Mouse (Mus musculus): ENCODE data around the gene Krt82. TPM values are rescaled to one million over a fixed set of nuclear protein-coding genes. Genes with fewer than 3 reads are reported as not detected.
"Not testable (repeated sequence)": the region's sequence is repeated elsewhere in the genome, so short reads cannot be mapped to it uniquely, and the experiment has no call there.

Krt82 gene
- polyA plus RNA-seq, 1 experiment from 2014 or later: not detected

DNA sequence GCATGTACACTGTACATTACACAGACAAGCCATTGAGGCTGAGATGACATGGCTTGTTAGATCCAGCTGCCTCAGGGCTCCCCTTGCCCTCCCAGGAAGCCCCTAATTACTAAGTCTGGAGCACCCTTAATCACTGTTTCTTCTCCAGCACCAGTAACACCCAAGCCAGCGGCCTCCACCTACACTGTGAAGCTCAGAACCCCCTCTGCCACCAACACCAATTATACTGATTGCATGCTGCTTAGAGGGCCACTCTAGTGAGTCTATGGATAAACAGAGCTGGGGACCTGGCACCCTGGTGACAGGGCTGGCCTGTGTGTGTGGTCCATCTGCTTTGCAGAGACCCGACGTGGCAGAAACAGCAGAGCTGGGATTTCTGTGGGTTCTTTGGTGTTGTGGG lies 6.0 kb downstream of the Krt82 start:
- Histone ChIP-seq H3K36me3 (no peaks in the 10 kb centered on the region), H3K4me3 (no peak overlapping the region), H3K9me3 (no peaks in the 10 kb centered on the region), H3K27ac (no peak overlapping the region), H3K4me1 (replicated peaks) (peaks cover 31% of the 10 kb centered on the region), H3K27me3 (ENCODE audit: insufficient read depth, poor library complexity, severe bottlenecking) (peaks cover 6% of the 10 kb centered on the region; the same call in 1 of the 2 replicates)
- WGBS: 60% methylated on average over 3 of the region's 3 CpGs
- no peak for DNase-seq (ENCODE audit: low spot score)

DNA sequence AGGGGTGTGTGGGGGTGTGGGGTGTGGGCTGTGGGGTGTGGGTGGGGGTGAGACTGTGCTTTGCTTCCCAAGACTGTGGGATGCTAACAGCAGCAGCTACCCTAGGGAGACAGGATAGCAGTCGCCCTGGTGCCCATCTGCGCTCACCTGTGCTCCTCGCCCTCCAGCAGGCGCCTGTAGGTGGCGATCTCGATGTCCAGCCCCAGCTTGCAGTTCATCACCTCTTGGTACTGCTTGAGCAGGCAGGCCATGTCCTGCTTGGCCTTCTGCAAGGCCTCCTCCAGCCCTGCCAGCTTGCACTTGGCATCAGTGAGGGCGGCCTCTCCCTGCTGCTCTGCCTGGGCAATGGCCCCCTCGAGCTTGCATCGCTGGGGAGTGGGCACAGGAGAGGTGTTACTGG lies 7.9 kb downstream of the Krt82 start:
- Histone ChIP-seq H3K27ac (peak overlapping the region; percentile 45), H3K4me3 (no peak overlapping the region), H3K4me1 (replicated peaks) (peaks cover 31% of the 10 kb centered on the region), H3K36me3 (no peaks in the 10 kb centered on the region), H3K27me3 (ENCODE audit: insufficient read depth, poor library complexity, severe bottlenecking) (peaks cover 4% of the 10 kb centered on the region; the same call in 1 of the 2 replicates), H3K9me3 (no peaks in the 10 kb centered on the region)
- 63% methylated on average over 9 of the region's 9 CpGs for WGBS
- no peak for DNase-seq (ENCODE audit: low spot score)

DNA sequence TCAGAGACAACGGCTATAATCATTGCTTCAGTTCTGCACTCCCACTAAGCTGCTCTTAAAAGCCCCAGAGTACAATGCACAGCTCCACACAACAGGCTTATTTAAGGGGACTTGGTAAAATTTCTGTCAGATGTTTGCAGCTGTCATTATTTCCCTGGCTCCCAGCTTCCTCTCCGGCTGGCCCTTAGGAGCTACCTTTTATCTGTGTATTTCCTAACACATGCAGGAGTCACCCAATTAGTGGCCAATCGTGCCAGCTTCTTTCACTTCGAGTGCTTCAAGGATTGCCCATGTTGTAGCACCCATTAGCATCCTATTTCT lies 11.9 kb downstream of the Krt82 start:
- no peak overlapping the region for H3K27ac ChIP-seq

DNA sequence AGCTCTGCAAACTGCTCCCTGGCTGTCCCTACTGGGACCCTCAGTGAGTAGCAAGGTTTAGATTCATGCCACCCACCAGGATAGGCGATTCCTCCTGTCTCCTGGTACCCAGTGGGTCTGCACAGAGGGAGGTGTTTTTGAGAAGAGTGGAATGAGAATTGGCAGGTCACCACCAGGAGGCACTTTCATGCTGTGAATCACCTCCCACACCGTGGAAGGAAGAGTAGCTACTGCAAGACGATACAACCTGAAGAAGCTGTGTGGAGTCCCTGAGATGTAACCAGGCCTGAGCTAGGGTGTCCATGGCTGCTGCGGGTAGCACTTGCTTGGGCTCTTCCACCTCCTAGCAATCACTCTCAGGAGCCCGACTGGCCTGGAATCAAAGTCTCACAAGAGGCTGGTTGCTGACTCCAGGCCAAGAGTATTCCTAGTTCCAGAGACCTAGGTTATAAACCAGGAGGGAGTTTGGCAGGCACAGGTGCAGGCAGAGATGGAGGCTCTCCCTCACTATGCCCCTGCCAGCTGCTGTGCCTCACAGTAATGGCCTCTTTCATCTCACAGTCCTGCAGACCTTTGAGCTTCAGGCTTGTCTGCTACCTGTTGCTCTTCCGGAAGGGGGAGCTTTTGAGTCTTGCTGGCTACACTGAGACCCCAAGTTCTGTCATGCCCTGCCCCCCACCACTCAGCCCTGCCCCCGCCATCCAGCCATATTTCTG lies 12.4 kb downstream of the Krt82 start:
- 50% methylated on average over 7 of the region's 7 CpGs for WGBS
- Histone ChIP-seq H3K36me3 (no peaks in the 10 kb centered on the region), H3K27ac (no peak overlapping the region), H3K27me3 (ENCODE audit: insufficient read depth, poor library complexity, severe bottlenecking) (peaks cover 7% of the 10 kb centered on the region; the same call in 1 of the 2 replicates), H3K4me1 (replicated peaks) (peaks cover 32% of the 10 kb centered on the region), H3K9me3 (no peaks in the 10 kb centered on the region), H3K4me3 (no peak overlapping the region)
- DNase-seq (ENCODE audit: low spot score): no peak

More for the DNA sequence above, 11.9 kb downstream of the Krt82 start:
- Histone ChIP-seq H3K27me3 (ENCODE audit: insufficient read depth, poor library complexity, severe bottlenecking) (peaks cover 7% of the 10 kb centered on the region; the same call in 1 of the 2 replicates), H3K9me3 (no peaks in the 10 kb centered on the region), H3K4me3 (no peak overlapping the region), H3K4me1 (replicated peaks) (peaks cover 33% of the 10 kb centered on the region), H3K36me3 (no peaks in the 10 kb centered on the region)
- DNase-seq (ENCODE audit: low spot score): no peak
- 80% methylated on average over 4 of the region's 4 CpGs for WGBS

DNA sequence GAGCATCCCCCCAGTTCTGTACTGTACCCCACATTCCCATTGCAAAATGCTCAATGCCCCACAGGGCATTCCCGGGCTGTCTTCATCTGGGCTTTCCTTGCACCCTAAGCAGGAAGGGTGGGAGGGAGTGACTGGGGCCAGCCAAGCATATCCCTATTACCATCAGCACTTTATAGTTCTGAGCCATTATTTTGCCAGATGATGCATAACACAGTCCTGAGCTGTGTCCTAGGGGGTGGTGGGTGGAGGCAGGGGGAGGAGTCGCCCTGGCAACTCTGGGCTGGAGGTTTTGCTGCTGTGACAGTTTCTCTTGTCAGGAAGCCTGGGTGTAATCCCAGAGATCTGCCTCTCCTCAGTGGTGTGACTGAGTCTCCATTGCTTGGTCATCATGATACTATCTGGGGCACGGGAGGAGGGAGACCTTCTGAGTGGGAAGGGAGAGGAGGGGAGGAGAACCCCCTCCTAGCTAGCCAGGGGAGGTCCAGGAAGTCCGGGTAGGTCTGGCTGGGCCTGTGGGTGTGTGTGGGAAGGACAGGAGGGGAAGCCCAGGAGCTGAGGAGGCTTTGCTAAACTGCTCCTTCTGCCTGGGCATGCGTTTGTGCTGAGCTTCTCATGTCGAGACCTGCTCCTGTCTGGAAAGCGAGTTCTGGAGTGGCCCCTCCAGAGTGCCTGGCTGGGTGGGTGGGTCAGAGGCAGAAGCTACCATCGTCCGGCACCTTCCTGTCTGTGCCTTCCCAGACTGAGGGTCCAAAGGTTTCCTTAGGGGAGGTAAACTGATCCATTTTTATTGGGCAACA lies 14.2 kb downstream of the Krt82 start:
- Histone ChIP-seq H3K9me3 (no peaks in the 10 kb centered on the region), H3K27ac (peak overlapping the region; percentile 36; the same call in 1 of the 2 replicates), H3K36me3 (no peaks in the 10 kb centered on the region), H3K27me3 (ENCODE audit: insufficient read depth, poor library complexity, severe bottlenecking) (0 out of 2 replicates have a peak, but pooled peaks cover 3% of the 10 kb centered on the region), H3K4me3 (no peak overlapping the region), H3K4me1 (replicated peaks) (peaks cover 14% of the 10 kb centered on the region)
- WGBS: 63% methylated on average over 9 of the region's 9 CpGs
- DNase-seq (ENCODE audit: low spot score): no peak

DNA sequence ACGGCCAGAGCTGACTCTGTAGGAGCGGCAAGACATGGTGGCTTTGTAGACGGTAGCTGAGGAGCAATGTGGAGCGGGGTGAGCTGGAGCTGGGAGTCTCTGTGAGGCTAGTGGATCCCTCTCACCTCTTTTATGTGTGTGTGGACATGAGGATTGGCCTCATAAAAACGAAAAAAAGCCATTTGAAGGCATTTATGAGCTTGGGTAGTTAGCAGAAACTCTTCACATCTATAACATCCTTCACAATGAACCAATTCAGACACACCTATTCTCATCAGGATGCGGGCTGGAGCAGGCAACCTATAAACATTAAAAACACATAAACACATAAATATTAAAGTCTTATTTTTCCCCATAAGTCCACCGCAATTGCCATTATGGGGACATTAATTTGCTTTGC lies 17.7 kb downstream of the Krt82 start, which contains the start of gene Krt84:
Krt84 (minus strand) TSS at position 101 of the 400 bp plus-strand sequence.
- DNase-seq (ENCODE audit: low spot score): no peak
- 0 out of 2 replicates have a peak, but pooled peaks cover 3% of the 10 kb centered on the region for H3K27me3 ChIP-seq (ENCODE audit: insufficient read depth, poor library complexity, severe bottlenecking)
- H3K4me3 ChIP-seq: no peak within 1 kb of the TSS
- H3K9me3 ChIP-seq: no peaks in the 10 kb centered on the region
- no peaks in the 10 kb centered on the region for H3K36me3 ChIP-seq
- WGBS: 87% methylated on average over 7 of the region's 7 CpGs
- H3K4me1 ChIP-seq (replicated peaks): peaks cover 9% of the 10 kb centered on the region
- no peak within 1 kb of the TSS for H3K27ac ChIP-seq

DNA sequence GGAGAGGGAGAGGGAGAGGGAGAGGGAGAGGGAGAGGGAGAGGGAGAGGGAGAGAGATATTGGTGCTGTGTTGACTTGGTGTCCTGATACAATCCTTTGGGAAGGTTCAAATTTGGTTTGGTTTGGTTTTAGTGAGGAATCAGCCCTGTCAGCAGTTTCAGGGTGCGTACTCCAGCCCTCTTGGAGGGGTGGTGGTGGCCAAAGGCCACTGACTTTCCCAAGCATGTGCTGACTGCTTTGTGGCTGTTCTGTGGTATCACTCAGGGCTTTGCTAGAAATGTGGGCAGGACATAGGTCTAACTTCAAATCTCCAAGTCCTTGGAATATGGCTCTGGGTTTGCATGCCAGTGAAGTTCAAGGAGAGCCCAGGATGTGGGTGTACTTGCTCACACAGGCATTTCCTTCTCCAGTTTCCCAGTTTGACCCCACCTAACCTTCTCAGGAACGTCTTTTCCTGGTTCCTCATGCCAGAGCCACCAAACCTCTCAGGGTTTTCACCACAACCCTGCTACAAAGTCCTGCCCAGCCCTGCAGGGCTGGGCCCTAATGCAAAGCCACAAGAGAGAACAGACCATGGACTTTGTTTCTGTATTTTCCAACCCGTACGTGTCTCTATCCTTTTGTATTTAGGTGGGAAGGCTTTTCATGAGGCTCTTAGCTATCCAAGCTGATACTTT lies 27.8 kb downstream of the Krt82 start:
- Histone ChIP-seq H3K36me3 (no peaks in the 10 kb centered on the region), H3K4me1 (replicated peaks) (no peaks in the 10 kb centered on the region), H3K4me3 (no peak overlapping the region), H3K27ac (no peak overlapping the region), H3K27me3 (ENCODE audit: insufficient read depth, poor library complexity, severe bottlenecking) (no peaks in the 10 kb centered on the region; the same call in 1 of the 2 replicates), H3K9me3 (no peaks in the 10 kb centered on the region)
- WGBS: 73% methylated on average over 4 of the region's 4 CpGs
- DNase-seq (ENCODE audit: low spot score): no peak

DNA sequence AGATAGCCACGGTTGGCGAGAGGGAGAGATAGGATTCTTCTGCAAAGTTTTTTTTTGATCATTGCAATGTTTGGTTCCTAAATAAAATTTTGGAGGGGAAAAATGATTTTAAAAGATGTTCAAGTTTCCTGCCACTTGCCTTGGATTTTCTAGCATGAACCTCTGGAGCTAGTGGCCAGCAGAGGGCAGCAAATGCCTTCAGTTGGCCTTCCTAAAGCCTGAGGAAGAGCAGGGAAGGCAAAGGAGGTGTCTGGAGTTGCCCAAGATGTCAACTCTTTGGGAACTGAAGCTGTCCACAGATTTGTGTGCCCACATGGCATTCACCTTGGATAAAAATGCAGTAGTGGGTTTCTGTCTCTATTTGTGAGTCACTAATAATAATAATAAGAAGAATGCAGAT lies 30.7 kb downstream of the Krt82 start:
- DNase-seq (ENCODE audit: low spot score): peak; percentile 78
- no peaks in the 10 kb centered on the region for H3K36me3 ChIP-seq
- H3K27ac ChIP-seq: no peak overlapping the region
- H3K4me1 ChIP-seq (replicated peaks): no peaks in the 10 kb centered on the region
- H3K9me3 ChIP-seq: no peaks in the 10 kb centered on the region
- WGBS: 15% methylated on average over 2 of the region's 2 CpGs
- H3K27me3 ChIP-seq (ENCODE audit: insufficient read depth, poor library complexity, severe bottlenecking): no peaks in the 10 kb centered on the region; the same call in 1 of the 2 replicates
- no peak overlapping the region for H3K4me3 ChIP-seq

DNA sequence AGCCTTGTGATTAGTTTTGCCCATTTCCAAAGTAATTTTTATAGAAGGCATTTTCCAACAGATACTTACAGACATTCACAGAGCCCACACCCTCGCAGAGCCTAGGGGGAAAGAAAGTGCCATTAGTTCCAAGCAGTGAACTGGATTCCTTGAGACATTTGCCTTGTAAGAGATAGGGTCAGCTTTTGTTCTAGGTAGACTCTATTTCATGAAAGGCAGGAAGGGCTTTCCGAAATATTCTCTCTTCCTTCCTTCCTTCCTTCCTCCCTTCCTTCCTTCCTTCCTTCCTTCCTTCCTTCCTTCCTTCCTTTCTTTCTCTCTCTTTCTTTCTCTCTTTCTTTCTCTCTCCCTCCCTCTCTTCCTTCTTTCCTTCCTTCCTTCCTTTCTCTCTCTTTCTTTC lies 33.3 kb downstream of the Krt82 start, which contains the start of gene Gm49425:
Gm49425 (minus strand) TSS at position 101 of the 400 bp plus-strand sequence.
- not testable (repeated sequence) for H3K4me3 ChIP-seq; H3K27ac ChIP-seq; H3K4me1 ChIP-seq (replicated peaks); H3K36me3 ChIP-seq; H3K27me3 ChIP-seq (ENCODE audit: insufficient read depth, poor library complexity, severe bottlenecking); H3K9me3 ChIP-seq; DNase-seq (ENCODE audit: low spot score)
- 89% methylated on average over 2 of the region's 2 CpGs for WGBS

DNA sequence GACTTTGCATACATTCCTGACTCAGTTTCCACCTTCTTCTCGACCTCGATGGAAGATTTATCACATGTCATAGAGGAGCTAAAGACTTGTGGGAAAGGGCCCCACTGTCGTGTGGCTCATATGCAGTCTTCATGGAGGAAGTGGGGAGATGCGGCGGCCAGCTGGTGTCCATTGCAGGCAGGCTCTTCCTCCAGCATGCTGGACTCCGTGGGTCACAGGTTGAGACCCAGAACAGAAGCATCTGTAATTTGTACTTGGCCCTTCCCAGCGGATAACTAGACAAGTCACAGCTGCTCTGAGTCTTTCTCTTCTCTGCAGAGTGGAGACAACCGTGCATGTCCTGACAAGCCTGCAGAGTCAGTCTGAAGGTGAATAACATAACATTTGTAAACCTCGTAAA lies 42.2 kb downstream of the Krt82 start:
- 82% methylated on average over 9 of the region's 9 CpGs for WGBS
- Histone ChIP-seq H3K36me3 (no peaks in the 10 kb centered on the region), H3K4me3 (no peak overlapping the region), H3K27ac (no peak overlapping the region), H3K4me1 (replicated peaks) (peaks cover 11% of the 10 kb centered on the region), H3K9me3 (no peaks in the 10 kb centered on the region), H3K27me3 (ENCODE audit: insufficient read depth, poor library complexity, severe bottlenecking) (no peaks in the 10 kb centered on the region)
- DNase-seq (ENCODE audit: low spot score): no peak

DNA sequence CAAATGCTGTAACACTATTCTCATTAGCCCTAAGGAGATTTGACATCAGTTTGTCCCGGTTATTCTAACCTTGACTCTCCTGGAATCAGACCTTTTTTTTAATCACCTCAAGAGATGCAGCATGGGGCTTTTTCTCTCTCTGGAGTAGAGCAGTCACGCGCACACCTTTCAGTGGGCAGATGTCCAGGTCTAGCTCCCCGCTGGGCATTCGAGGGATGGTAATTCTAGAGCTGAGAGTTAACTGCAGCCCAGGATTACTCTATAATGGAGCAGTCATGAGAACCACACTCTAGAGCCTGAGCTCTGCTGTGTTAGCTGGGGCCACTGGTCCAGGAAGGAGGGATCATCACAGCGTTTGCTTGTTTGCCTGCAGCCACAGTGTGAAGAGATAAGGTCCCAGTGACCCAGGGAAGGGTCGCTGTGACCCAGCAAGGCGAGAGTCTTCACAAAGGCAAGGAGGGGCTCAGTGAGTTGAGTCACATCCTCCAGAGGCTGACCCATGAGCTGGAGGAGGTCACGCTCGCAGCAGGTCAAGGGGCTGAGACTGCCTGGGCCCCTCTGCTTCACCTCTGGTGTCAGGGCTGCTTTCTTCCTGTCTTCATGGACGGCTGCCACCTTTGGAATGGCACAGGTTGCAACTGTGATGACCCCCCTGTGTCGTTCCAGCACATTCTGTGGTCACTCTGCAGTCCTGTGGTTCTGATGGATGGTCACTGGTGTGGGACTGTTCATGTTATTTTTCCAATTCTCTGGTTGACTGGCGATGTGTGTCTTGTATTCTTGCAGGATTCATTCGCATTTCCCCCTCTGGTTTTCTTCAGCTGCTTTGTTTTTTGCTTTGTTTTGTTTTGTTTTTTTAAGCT lies 43.3 kb downstream of the Krt82 start:
- H3K27ac ChIP-seq: no peak overlapping the region
- peaks cover 11% of the 10 kb centered on the region for H3K4me1 ChIP-seq (replicated peaks)
- no peak for DNase-seq (ENCODE audit: low spot score)
- no peak overlapping the region for H3K4me3 ChIP-seq
- no peaks in the 10 kb centered on the region for H3K9me3 ChIP-seq
- H3K36me3 ChIP-seq: no peaks in the 10 kb centered on the region
- H3K27me3 ChIP-seq (ENCODE audit: insufficient read depth, poor library complexity, severe bottlenecking): no peaks in the 10 kb centered on the region
- WGBS: 49% methylated on average over 14 of the region's 14 CpGs

DNA sequence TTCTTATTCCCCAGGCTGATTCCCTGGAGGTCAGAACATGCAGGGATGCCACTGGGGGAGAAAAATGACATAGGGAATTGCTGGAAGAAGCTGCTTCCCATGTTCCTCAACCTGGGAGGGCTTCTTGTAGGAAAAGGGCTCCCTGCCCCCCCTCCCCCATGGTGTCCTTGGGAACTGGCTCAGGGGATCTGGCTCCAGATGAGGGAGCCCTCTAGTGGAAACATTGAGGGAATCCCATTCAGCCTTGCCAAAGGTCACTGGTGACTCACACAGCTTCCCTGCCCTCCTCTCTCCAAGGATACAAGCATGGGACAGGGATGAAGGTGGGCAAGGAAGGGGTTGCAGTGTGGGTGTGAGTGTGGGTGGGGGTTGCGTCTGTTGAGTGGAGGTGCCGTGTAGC lies 53.3 kb downstream of the Krt82 start:
- WGBS: 66% methylated on average over 2 of the region's 2 CpGs
- DNase-seq (ENCODE audit: low spot score): peak; percentile 16
- no peaks in the 10 kb centered on the region for H3K9me3 ChIP-seq
- H3K4me1 ChIP-seq (replicated peaks): peaks cover 9% of the 10 kb centered on the region; the same call in 1 of the 2 replicates
- H3K4me3 ChIP-seq: no peak overlapping the region
- no peaks in the 10 kb centered on the region for H3K36me3 ChIP-seq
- no peak overlapping the region for H3K27ac ChIP-seq
- no peaks in the 10 kb centered on the region for H3K27me3 ChIP-seq (ENCODE audit: insufficient read depth, poor library complexity, severe bottlenecking)
